ENCODE assay signal across 8 mouse cellular contexts in genomic region chr19:11818199-11819142, GRCm38 (mm10). TPM values are rescaled to one million over a fixed set of nuclear protein-coding genes. Genes with fewer than 3 reads are reported as not detected.
DNase-seq lines count a peak whose midpoint lies in the region; ATAC-seq lines count a peak whose summit lies in the region.

No protein-coding gene starts in this region.

- H3K27me3 ChIP-seq in hindbrain, embryonic 13.5 days, result peaks cover 53% of the 10 kb centered on the region

- no peaks in the 10 kb centered on the region for H3K9me3 ChIP-seq in hindbrain, embryonic 13.5 days

- H3K27ac ChIP-seq in hindbrain, embryonic 13.5 days, result no peak overlapping the region

- peak overlapping the region; percentile 74 for H3K4me3 ChIP-seq in hindbrain, embryonic 13.5 days

- ATAC-seq in hindbrain, embryonic 13.5 days (ENCODE audit: low FRiP score), result peak; percentile 85

- under 1% methylated on average over 61 of the region's 83 CpGs for WGBS in hindbrain, embryonic 13.5 days

- H3K9ac ChIP-seq in hindbrain, embryonic 13.5 days, result peak overlapping the region; percentile 83

- peak overlapping the region; percentile 95 for H3K4me2 ChIP-seq in hindbrain, embryonic 13.5 days

- no peaks in the 10 kb centered on the region for H3K36me3 ChIP-seq in hindbrain, embryonic 13.5 days

- H3K4me1 ChIP-seq in hindbrain, embryonic 13.5 days (replicated peaks), result peaks cover 22% of the 10 kb centered on the region

- DNase-seq in ZHBTc4 (ENCODE audit: low read depth, low spot score), result peak; percentile 56
- peak; percentile 72 to 78 for DNase-seq in cerebellum, postnatal 10 days
- peak; percentile 45 to 52 for DNase-seq in frontal cortex, postnatal 36 days (ENCODE audit: low spot score in 2 of 2)
- peak; percentile 37 to 41 for DNase-seq in layer of hippocampus, postnatal 36 days
- DNase-seq in lung, postnatal 14 days, result peak; percentile 75
- peak; percentile 74 for DNase-seq in ovary, postnatal 36 days (ENCODE audit: low spot score)
- no peak for DNase-seq in adipocyte (ENCODE audit: low spot score)

RNA-seq across cellular contexts. Expression of gene Stx3, which starts 0.7 kb away (rescaled TPM):
- 11.3 and 12.8 TPM in 2 replicates for polyA plus RNA-seq in hindbrain, embryonic 13.5 days (2015; fragmentation: Nextera tagmentation; extraction: Ambion mirVana)
- total RNA-seq in layer of hippocampus, postnatal 36 days (2021), result 10 to 100 TPM; 28.2 to 36.3 TPM

RNA-seq across cellular contexts. Expression of gene Olfr1417, which starts 20.5 kb away (rescaled TPM):
- polyA plus RNA-seq in hindbrain, embryonic 13.5 days (2015; fragmentation: Nextera tagmentation; extraction: Ambion mirVana), result not detected in 2 replicates
- total RNA-seq in layer of hippocampus, postnatal 36 days (2021), result not detected

RNA-seq across cellular contexts. Expression of gene Olfr1418, which starts 42.4 kb away (rescaled TPM):
- not detected in 2 replicates for polyA plus RNA-seq in hindbrain, embryonic 13.5 days (2015; fragmentation: Nextera tagmentation; extraction: Ambion mirVana)
- total RNA-seq in layer of hippocampus, postnatal 36 days (2021), result not detected

RNA-seq across cellular contexts. Expression of gene Mrpl16, which starts 48.3 kb away (rescaled TPM):
- 44.3 and 44.9 TPM in 2 replicates for polyA plus RNA-seq in hindbrain, embryonic 13.5 days (2015; fragmentation: Nextera tagmentation; extraction: Ambion mirVana)
- 10 to 100 TPM; 33.4 to 34.5 TPM for total RNA-seq in layer of hippocampus, postnatal 36 days (2021)

RNA-seq across cellular contexts. Expression of gene Olfr1419, which starts 56.4 kb away (rescaled TPM):
- not detected in 2 replicates for polyA plus RNA-seq in hindbrain, embryonic 13.5 days (2015; fragmentation: Nextera tagmentation; extraction: Ambion mirVana)
- not detected for total RNA-seq in layer of hippocampus, postnatal 36 days (2021)
